Mouse (Mus musculus) lung, postnatal 10 days (tissue): ENCODE data around the gene Serpinb6d.

Experiments used
- DNase-seq: peaks from one replicate; pipeline ENCODE4 v3.0.0; 2021

Serpinb6d gene

DNA sequence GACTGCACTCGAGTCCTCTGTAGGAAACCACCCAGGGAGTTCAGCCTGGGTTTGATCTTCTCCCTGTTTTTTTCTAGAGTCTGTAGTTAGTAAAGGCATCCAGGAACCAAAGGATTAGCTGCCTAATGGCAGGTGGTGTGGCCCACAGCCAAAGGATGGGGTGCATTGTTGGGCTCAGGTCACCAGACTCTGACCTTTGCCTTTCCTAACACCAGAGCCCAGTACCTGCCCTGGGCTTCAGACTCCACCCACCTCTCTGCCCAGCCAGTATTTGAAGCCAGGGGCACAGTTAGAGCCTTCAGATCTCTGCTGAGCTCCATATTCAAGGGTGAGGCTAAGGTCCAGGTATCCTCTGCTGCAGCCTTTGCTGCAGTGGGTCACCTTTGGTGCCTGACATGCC, at the start of gene Serpinb6d:
Gene Serpinb6d, plus strand, starts transcription at position 301 of the 400 bp plus-strand sequence.
- no peak for DNase-seq

DNA sequence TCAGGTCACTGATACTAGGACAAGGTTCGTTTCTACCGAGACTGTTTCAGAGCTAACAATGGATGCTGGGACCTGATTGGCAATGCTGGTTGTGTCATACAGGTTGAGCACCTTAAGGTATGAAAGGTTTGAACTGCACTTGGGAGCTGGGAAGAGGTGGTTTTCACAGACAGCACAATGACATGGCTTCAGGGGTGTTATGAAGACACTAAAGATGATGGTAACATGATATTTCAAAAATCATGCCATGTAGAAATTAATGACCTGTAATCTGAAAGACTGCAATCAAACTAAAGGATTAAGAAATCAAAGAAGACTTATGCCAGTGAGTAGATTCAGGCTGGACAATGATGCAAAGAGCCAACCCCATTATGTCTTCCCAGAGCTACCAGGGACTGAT, 38.3 kb upstream of the Serpinb6d start:
- DNase-seq, result no peak

DNA sequence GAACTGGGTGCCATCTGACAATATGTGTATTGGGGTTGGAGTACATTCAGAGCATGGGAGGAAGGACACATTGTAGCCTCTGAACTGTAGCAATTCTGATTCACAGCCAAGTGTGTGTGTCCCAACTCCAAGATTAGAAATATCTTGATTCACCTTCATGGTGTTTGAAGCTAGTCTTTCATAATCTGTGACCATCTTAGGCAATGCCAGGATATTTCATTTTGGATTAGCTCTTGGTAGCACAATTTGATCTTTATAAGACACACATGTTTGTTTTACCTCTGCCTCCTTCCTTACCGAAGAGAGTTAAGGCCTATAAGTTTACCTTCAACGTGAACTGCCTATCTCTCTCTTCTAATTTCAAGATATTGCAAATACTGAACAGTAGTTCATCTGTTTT, 18.7 kb upstream of the Serpinb6d start:
- no peak for DNase-seq

DNA sequence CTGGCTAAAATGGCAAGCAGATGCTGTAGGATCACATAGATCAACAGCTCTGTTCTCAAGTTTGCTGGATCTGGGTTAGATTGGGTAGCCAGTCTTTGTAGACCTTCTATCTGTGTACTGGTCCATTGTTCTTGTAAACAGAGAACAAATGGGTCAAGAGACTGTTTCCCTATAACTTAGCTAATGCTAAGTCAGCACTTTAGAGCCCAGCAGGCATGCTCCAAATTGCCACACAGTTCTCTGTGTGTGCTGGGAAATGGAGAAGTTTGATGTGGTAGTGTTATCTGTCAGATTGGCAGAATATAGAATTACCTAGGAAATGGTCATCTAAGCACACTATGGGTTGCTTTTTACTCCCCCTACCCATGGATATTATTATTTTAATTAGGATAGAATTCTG, 1.3 kb downstream of the Serpinb6d start:
- DNase-seq, result no peak

DNA sequence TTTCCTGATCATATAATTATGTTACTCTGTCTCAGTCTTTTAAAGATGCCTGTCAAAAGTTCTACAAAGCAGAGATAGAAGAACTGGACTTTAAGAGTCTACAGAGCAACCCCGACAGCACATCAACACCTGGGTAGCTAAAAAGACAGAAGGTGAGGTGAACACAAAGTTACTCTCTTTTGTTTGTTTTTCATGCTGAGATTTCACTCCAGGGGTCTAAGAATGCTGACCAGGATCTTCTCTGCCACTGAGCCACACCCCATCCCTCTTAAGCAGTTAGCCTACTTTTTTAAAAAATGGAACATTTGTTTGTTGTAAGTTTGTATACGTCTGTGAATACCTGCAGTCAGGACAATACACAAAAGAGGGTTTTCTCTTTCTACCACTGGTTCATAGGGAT, 59.1 kb downstream of the Serpinb6d start:
- DNase-seq, result no peak
